Mouse (Mus musculus) spleen, adult 10 weeks (tissue): ENCODE results near the gene Capza3. TPM values are rescaled to one million over a fixed set of nuclear protein-coding genes. Genes with fewer than 3 reads are reported as not detected.

ENCODE experiments used
- polyA plus RNA-seq: library from polyadenylated mRNA; stranded (reverse); fragments of 350-450 nt; fragmentation: Illumina TruSeq; extraction: RNeasy Lipid Tissue Mini Kit (QIAGEN cat#74804); gene quantifications from one replicate; pipeline ENCODE4 v1.2.3, GENCODE M21; 2015; ENCODE audit warnings: low replicate concordance; ENCODE audit not compliant: insufficient read depth

The Capza3 gene
- not detected for polyA plus RNA-seq

DNA sequence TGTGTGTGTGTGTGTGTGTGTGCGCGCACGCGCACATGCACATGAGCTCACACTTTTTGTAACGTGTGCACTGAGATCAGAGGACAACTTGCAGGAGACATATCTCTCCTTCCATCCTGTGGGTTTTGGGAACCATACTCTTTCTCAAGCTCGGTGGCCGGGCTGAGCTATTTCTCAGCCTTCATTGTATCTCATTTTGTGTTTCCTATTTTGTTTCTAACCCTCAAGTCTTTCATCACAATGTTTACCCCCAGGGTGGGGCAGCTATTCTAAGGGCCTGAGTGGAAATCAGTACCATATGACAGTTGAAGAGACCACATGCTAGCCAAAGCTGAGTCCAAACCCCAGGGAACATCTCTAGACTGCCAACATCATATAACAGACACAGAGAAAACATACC lies at the start of gene Capza3:
TSS of gene Capza3 (plus strand) at position 301 of the 400 bp plus-strand sequence.

DNA sequence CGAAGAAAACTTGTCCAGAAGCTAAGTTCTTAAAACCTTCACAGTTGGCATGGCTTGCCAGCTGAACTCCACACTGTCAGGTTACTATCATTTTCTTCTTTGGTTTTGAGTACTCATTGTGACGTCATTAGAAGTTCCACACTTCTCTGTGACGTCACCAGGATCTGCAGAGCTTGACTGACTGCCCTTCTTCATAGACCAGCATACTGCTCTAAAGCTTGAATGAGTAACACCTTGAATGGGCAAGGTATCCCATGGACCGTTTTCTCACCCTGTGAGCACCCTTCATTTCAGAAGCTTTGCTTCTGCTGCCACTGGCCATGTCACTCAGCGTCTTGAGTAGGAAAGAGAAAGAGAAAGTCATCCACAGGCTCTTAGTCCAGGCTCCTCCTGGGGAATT lies 305 bp downstream of the Capza3 start, which contains the start of gene Plcz1:
TSS of gene Plcz1 (minus strand) at position 101 of the 400 bp plus-strand sequence.

Other genes with a start within 250 kb of the Capza3 start
- not detected for gene Plcz1, start 205 bp downstream of the Capza3 start, polyA plus RNA-seq